Mouse (Mus musculus) liver, embryonic 14.5 days (tissue): ENCODE results near the gene Calm1.

Experiments used
- CTCF ChIP-seq: IDR thresholded peaks from 2 replicates; pipeline ENCODE4 v1.5.1; 2016; ENCODE audit warnings: antibody characterized with exemption, low read depth, control low read depth
- EP300 ChIP-seq: IDR thresholded peaks from 2 replicates; pipeline ENCODE4 v1.6.1; 2016; ENCODE audit warnings: antibody characterized with exemption, low read depth

GRCm38 (mm10) chr12:100209701-100210478, 10.7 kb downstream of the Calm1 start:
- peak; percentile 73 for TF ChIP-seq EP300
- TF ChIP-seq CTCF, result no peak
